Mouse (Mus musculus): ENCODE data around the gene Adgrv1. TPM values are rescaled to one million over a fixed set of nuclear protein-coding genes. Genes with fewer than 3 reads are reported as not detected.

Adgrv1 gene
- polyA plus RNA-seq, 1 experiment, result 0.08 TPM

- Histone ChIP-seq H3K27ac (ENCODE audit: insufficient read depth, low read depth, low read length) (no peak overlapping the region), H3K4me3 (ENCODE audit: low read depth, low read length) (no peak overlapping the region), H3K36me3 (ENCODE audit: control insufficient read depth, insufficient read depth, low read length) (no peaks in the 10 kb centered on the region), H3K27me3 (ENCODE audit: control insufficient read depth, insufficient read depth, low read length) (no peaks in the 10 kb centered on the region), H3K4me1 (ENCODE audit: control insufficient read depth, insufficient read depth, insufficient read length, low read length) (no peaks in the 10 kb centered on the region)
- TF ChIP-seq POLR2A (IDR thresholded peaks at IDR 0.05; ENCODE audit: low read depth, low read length) (no peak), CTCF (IDR thresholded peaks at IDR 0.05; ENCODE audit: extremely low read depth, insufficient read length, insufficient replicate concordance, low read depth, low read length) (no peak)
- 83% methylated on average over 4 of the region's 4 CpGs for WGBS
Measured at GRCm38 (mm10) chr13:81358365-81358764, 274.6 kb downstream of the Adgrv1 start.

GRCm38 (mm10) chr13:81357215-81357614, 275.7 kb downstream of the Adgrv1 start:
- TF ChIP-seq POLR2A (IDR thresholded peaks at IDR 0.05; ENCODE audit: low read depth, low read length), result no peak
- TF ChIP-seq CTCF (IDR thresholded peaks at IDR 0.05; ENCODE audit: extremely low read depth, insufficient read length, insufficient replicate concordance, low read depth, low read length), result no peak
- H3K4me3 ChIP-seq (ENCODE audit: low read depth, low read length), result no peak overlapping the region
- 92% methylated on average over 3 of the region's 3 CpGs for WGBS
- H3K27ac ChIP-seq (ENCODE audit: insufficient read depth, low read depth, low read length), result no peak overlapping the region
- no peaks in the 10 kb centered on the region for H3K27me3 ChIP-seq (ENCODE audit: control insufficient read depth, insufficient read depth, low read length)
- no peaks in the 10 kb centered on the region for H3K4me1 ChIP-seq (ENCODE audit: control insufficient read depth, insufficient read depth, insufficient read length, low read length)
- H3K36me3 ChIP-seq (ENCODE audit: control insufficient read depth, insufficient read depth, low read length), result no peaks in the 10 kb centered on the region

GRCm38 (mm10) chr13:81354587-81354986, 278.4 kb downstream of the Adgrv1 start:
- no peaks in the 10 kb centered on the region for H3K36me3 ChIP-seq (ENCODE audit: control insufficient read depth, insufficient read depth, low read length)
- 84% methylated on average over 5 of the region's 5 CpGs for WGBS
- no peak for TF ChIP-seq POLR2A (IDR thresholded peaks at IDR 0.05; ENCODE audit: low read depth, low read length)
- no peak for TF ChIP-seq CTCF (IDR thresholded peaks at IDR 0.05; ENCODE audit: extremely low read depth, insufficient read length, insufficient replicate concordance, low read depth, low read length)
- H3K27ac ChIP-seq (ENCODE audit: insufficient read depth, low read depth, low read length), result no peak overlapping the region
- H3K4me1 ChIP-seq (ENCODE audit: control insufficient read depth, insufficient read depth, insufficient read length, low read length), result peaks cover 2% of the 10 kb centered on the region; the same call in 1 of the 2 replicates
- H3K27me3 ChIP-seq (ENCODE audit: control insufficient read depth, insufficient read depth, low read length), result no peaks in the 10 kb centered on the region
- no peak overlapping the region for H3K4me3 ChIP-seq (ENCODE audit: low read depth, low read length)

GRCm38 (mm10) chr13:81352296-81352695, 280.7 kb downstream of the Adgrv1 start:
- 0 out of 2 replicates have a peak overlapping the region, but pooled peaks have one; percentile 13 for H3K4me3 ChIP-seq (ENCODE audit: low read depth, low read length)
- H3K27ac ChIP-seq (ENCODE audit: insufficient read depth, low read depth, low read length), result no peak overlapping the region
- H3K4me1 ChIP-seq (ENCODE audit: control insufficient read depth, insufficient read depth, insufficient read length, low read length), result peaks cover 2% of the 10 kb centered on the region; the same call in 1 of the 2 replicates
- H3K36me3 ChIP-seq (ENCODE audit: control insufficient read depth, insufficient read depth, low read length), result no peaks in the 10 kb centered on the region
- TF ChIP-seq CTCF (IDR thresholded peaks at IDR 0.05; ENCODE audit: extremely low read depth, insufficient read length, insufficient replicate concordance, low read depth, low read length) (no peak), POLR2A (IDR thresholded peaks at IDR 0.05; ENCODE audit: low read depth, low read length) (no peak)
- H3K27me3 ChIP-seq (ENCODE audit: control insufficient read depth, insufficient read depth, low read length), result no peaks in the 10 kb centered on the region
- 78% methylated on average over 11 of the region's 11 CpGs for WGBS

GRCm38 (mm10) chr13:81351462-81352155, 281.3 kb downstream of the Adgrv1 start:
- WGBS, result 13% methylated on average over 14 of the region's 14 CpGs
- peak overlapping the region; percentile 89 for H3K27ac ChIP-seq (ENCODE audit: insufficient read depth, low read depth, low read length)
- TF ChIP-seq POLR2A (IDR thresholded peaks at IDR 0.05; ENCODE audit: low read depth, low read length) (no peak), CTCF (IDR thresholded peaks at IDR 0.05; ENCODE audit: extremely low read depth, insufficient read length, insufficient replicate concordance, low read depth, low read length) (no peak)
- no peaks in the 10 kb centered on the region for H3K36me3 ChIP-seq (ENCODE audit: control insufficient read depth, insufficient read depth, low read length)
- peak overlapping the region; percentile 8; the same call in 1 of the 2 replicates for H3K4me3 ChIP-seq (ENCODE audit: low read depth, low read length)
- peaks cover 2% of the 10 kb centered on the region; the same call in 1 of the 2 replicates for H3K4me1 ChIP-seq (ENCODE audit: control insufficient read depth, insufficient read depth, insufficient read length, low read length)
- H3K27me3 ChIP-seq (ENCODE audit: control insufficient read depth, insufficient read depth, low read length), result no peaks in the 10 kb centered on the region

GRCm38 (mm10) chr13:81347261-81347980, 285.5 kb downstream of the Adgrv1 start:
- no peak overlapping the region for H3K27ac ChIP-seq (ENCODE audit: insufficient read depth, low read depth, low read length)
- 84% methylated on average over 15 of the region's 15 CpGs for WGBS
- H3K27me3 ChIP-seq (ENCODE audit: control insufficient read depth, insufficient read depth, low read length), result no peaks in the 10 kb centered on the region
- H3K4me1 ChIP-seq (ENCODE audit: control insufficient read depth, insufficient read depth, insufficient read length, low read length), result peaks cover 2% of the 10 kb centered on the region; the same call in 1 of the 2 replicates
- TF ChIP-seq POLR2A (IDR thresholded peaks at IDR 0.05; ENCODE audit: low read depth, low read length) (no peak), CTCF (IDR thresholded peaks at IDR 0.05; ENCODE audit: extremely low read depth, insufficient read length, insufficient replicate concordance, low read depth, low read length) (no peak)
- H3K4me3 ChIP-seq (ENCODE audit: low read depth, low read length), result no peak overlapping the region
- H3K36me3 ChIP-seq (ENCODE audit: control insufficient read depth, insufficient read depth, low read length), result no peaks in the 10 kb centered on the region

- Histone ChIP-seq H3K4me3 (ENCODE audit: low read depth, low read length) (no peak overlapping the region), H3K27me3 (ENCODE audit: control insufficient read depth, insufficient read depth, low read length) (no peaks in the 10 kb centered on the region), H3K36me3 (ENCODE audit: control insufficient read depth, insufficient read depth, low read length) (no peaks in the 10 kb centered on the region), H3K4me1 (ENCODE audit: control insufficient read depth, insufficient read depth, insufficient read length, low read length) (no peaks in the 10 kb centered on the region), H3K27ac (ENCODE audit: insufficient read depth, low read depth, low read length) (0 out of 2 replicates have a peak overlapping the region, but pooled peaks have one; percentile 15)
- 24% methylated on average over 2 of the region's 2 CpGs for WGBS
- TF ChIP-seq POLR2A (IDR thresholded peaks at IDR 0.05; ENCODE audit: low read depth, low read length), result no peak
- no peak for TF ChIP-seq CTCF (IDR thresholded peaks at IDR 0.05; ENCODE audit: extremely low read depth, insufficient read length, insufficient replicate concordance, low read depth, low read length)
Measured at GRCm38 (mm10) chr13:81342987-81343596, 289.9 kb downstream of the Adgrv1 start.
